Mouse (Mus musculus) kidney, adult 2 months (tissue): ENCODE measurements around the gene Olfr943.

Experiments
- CTCF ChIP-seq: fragments of 200-500 bp; conservative IDR thresholded peaks from 2 replicates; pipeline ENCODE4 v1.5.1; 2011; ENCODE audit warnings: low read depth, mild to moderate bottlenecking, control low read depth, low read length, moderate library complexity, mixed read lengths; ENCODE audit not compliant: insufficient read depth, insufficient read length
- POLR2A ChIP-seq: fragments of 200-500 bp; IDR thresholded peaks from one replicate; pipeline ENCODE4 v1.6.1; 2011; ENCODE audit warnings: low read depth, low read length, control low read depth

DNA sequence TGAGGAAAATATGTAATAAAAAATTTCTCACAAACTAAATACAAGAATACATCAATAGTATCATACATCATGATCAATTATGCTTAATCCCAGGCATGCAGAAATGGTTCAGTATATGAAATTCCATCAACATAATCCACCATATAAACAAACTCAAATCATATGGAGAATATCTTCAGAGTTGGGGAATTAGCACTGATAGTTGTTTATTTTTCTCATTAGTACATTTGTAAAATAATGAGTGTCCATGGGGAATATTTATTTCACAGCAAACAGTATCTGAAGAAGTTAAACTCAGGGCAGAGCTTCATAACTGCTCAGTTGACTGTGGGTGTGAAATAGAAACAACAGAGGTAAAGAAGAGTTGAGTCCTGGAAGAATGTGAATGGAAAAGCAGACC is 35.5 kb downstream of the Olfr943 start, which contains the start of gene Olfr944:
- TF ChIP-seq CTCF (no peak), POLR2A (no peak)
